Mouse (Mus musculus) embryonic facial prominence, embryonic 11.5 days (tissue): Measurements from ENCODE around the gene Ttc27. TPM values are rescaled to one million over a fixed set of nuclear protein-coding genes. Genes with fewer than 3 reads are reported as not detected.

ENCODE experiments used
- ATAC-seq: fragments of 200-750 bp; cut with Nextera tagmentation; replicated peaks from 2 replicates; pipeline ENCODE4 v1.8.0; 2017; ENCODE audit warnings: low read depth; ENCODE audit not compliant: insufficient number of reproducible peaks, low FRiP score, low TSS enrichment
- DNase-seq: peaks from one replicate; pipeline ENCODE4 v3.0.0-alpha.2; 2015; ENCODE audit warnings: low spot score
- H3K27ac ChIP-seq: fragments of 300-500 bp; sonication (generic); replicated peaks from 2 replicates; pipeline ENCODE4 v1.5.1; 2014; ENCODE audit warnings: mild to moderate bottlenecking, low read depth, low read length, control low read depth
- H3K27me3 ChIP-seq: fragments of 300-500 bp; sonication (generic); 2 replicates; pipeline ENCODE4 v1.6.1; 2014; ENCODE audit warnings: mild to moderate bottlenecking, low read length, moderate library complexity, mixed read lengths; ENCODE audit not compliant: control insufficient read depth, insufficient read depth
- H3K36me3 ChIP-seq: fragments of 300-500 bp; sonication (generic); replicated peaks from 2 replicates; pipeline ENCODE4 v1.6.1; 2014; ENCODE audit warnings: low read depth, mild to moderate bottlenecking, low read length, moderate library complexity, mixed read lengths; ENCODE audit not compliant: control insufficient read depth, insufficient read depth
- H3K4me1 ChIP-seq: fragments of 300-500 bp; sonication (generic); 2 replicates; pipeline ENCODE4 v1.6.1; 2014; ENCODE audit warnings: low read length, mixed read lengths; ENCODE audit not compliant: control insufficient read depth, insufficient read depth
- H3K4me2 ChIP-seq: fragments of 300-500 bp; sonication (generic); 2 replicates; pipeline ENCODE4 v1.6.1; 2014; ENCODE audit warnings: low read depth, mild to moderate bottlenecking, control low read depth, low read length, moderate library complexity
- H3K4me3 ChIP-seq: fragments of 300-500 bp; sonication (generic); 2 replicates; pipeline ENCODE4 v1.5.1; 2014; ENCODE audit warnings: low read depth, low read length, control low read depth
- H3K9ac ChIP-seq: fragments of 300-500 bp; sonication (generic); replicated peaks from 2 replicates; pipeline ENCODE4 v1.6.1; 2014; ENCODE audit warnings: mild to moderate bottlenecking, control low read depth, low read length
- H3K9me3 ChIP-seq: fragments of 300-500 bp; sonication (generic); replicated peaks from 2 replicates; pipeline ENCODE4 v1.6.1; 2016; ENCODE audit warnings: mild to moderate bottlenecking, low read length, inconsistent platforms, mixed read lengths; ENCODE audit not compliant: control insufficient read depth
- WGBS: fragments of 180-500 bp; shearing (Covaris S2); extraction: QIAGEN DNeasy Blood & Tissue Kit; methylation state at CpG from one replicate; pipeline ENCODE4 v1.1.7; 2014; 5-methylcytosine and 5-hydroxymethylcytosine counted together
- polyA plus RNA-seq: library from polyadenylated mRNA; unstranded; fragments of >200 nt; fragmentation: Nextera tagmentation; extraction: Ambion mirVana; gene quantifications from 2 replicates; pipeline ENCODE4 v1.2.1, GENCODE M21; 2014

Ttc27 gene
- polyA plus RNA-seq, 1 experiment from 2014 or later: 35.4 TPM

- no peak for DNase-seq
- Histone ChIP-seq H3K27me3 (no peaks in the 10 kb centered on the region), H3K9me3 (no peaks in the 10 kb centered on the region), H3K27ac (no peak overlapping the region), H3K4me1 (no peaks in the 10 kb centered on the region), H3K4me3 (no peak overlapping the region), H3K4me2 (no peak overlapping the region), H3K9ac (no peak overlapping the region), H3K36me3 (no peaks in the 10 kb centered on the region)
- no peak for ATAC-seq
- 83% methylated on average over 5 of the region's 5 CpGs for WGBS
Measured at GRCm38 (mm10) chr17:74753628-74754104, 36.1 kb downstream of the Ttc27 start.

- Histone ChIP-seq H3K9me3 (no peaks in the 10 kb centered on the region), H3K4me2 (no peak overlapping the region), H3K27ac (no peak overlapping the region), H3K4me1 (no peaks in the 10 kb centered on the region), H3K4me3 (no peak overlapping the region), H3K9ac (no peak overlapping the region), H3K36me3 (no peaks in the 10 kb centered on the region), H3K27me3 (no peaks in the 10 kb centered on the region)
- DNase-seq: no peak
- 90% methylated on average over 11 of the region's 11 CpGs for WGBS
- ATAC-seq: no peak
Measured at GRCm38 (mm10) chr17:74754369-74755118, 37.0 kb downstream of the Ttc27 start.

- ATAC-seq (no peak), DNase-seq (no peak)
- Histone ChIP-seq H3K36me3 (no peaks in the 10 kb centered on the region), H3K9ac (no peak overlapping the region), H3K27me3 (no peaks in the 10 kb centered on the region), H3K27ac (no peak overlapping the region), H3K4me3 (no peak overlapping the region), H3K4me2 (no peak overlapping the region), H3K4me1 (no peaks in the 10 kb centered on the region), H3K9me3 (no peaks in the 10 kb centered on the region)
- 83% methylated on average over 9 of the region's 9 CpGs for WGBS
Measured at GRCm38 (mm10) chr17:74769390-74769811, 51.9 kb downstream of the Ttc27 start.

GRCm38 (mm10) chr17:74772364-74772763, 54.8 kb downstream of the Ttc27 start:
- H3K4me2 ChIP-seq: no peak overlapping the region
- DNase-seq: no peak
- H3K9ac ChIP-seq: no peak overlapping the region
- no peaks in the 10 kb centered on the region for H3K27me3 ChIP-seq
- ATAC-seq: no peak
- WGBS: 89% methylated on average over 4 of the region's 4 CpGs
- H3K36me3 ChIP-seq: no peaks in the 10 kb centered on the region
- H3K4me1 ChIP-seq: no peaks in the 10 kb centered on the region
- H3K4me3 ChIP-seq: no peak overlapping the region
- no peaks in the 10 kb centered on the region for H3K9me3 ChIP-seq
- H3K27ac ChIP-seq: no peak overlapping the region

GRCm38 (mm10) chr17:74773556-74773955, 56.0 kb downstream of the Ttc27 start:
- H3K27me3 ChIP-seq: no peaks in the 10 kb centered on the region
- no peak for ATAC-seq
- H3K9me3 ChIP-seq: no peaks in the 10 kb centered on the region
- H3K9ac ChIP-seq: no peak overlapping the region
- H3K27ac ChIP-seq: no peak overlapping the region
- DNase-seq: no peak
- H3K36me3 ChIP-seq: no peaks in the 10 kb centered on the region
- no peak overlapping the region for H3K4me2 ChIP-seq
- whole genome bisulfite sequencing: 62% methylated on average over 5 of the region's 5 CpGs
- no peak overlapping the region for H3K4me3 ChIP-seq
- H3K4me1 ChIP-seq: no peaks in the 10 kb centered on the region

GRCm38 (mm10) chr17:74780133-74780532, 62.6 kb downstream of the Ttc27 start:
- 90% methylated on average over 4 of the region's 4 CpGs for WGBS
- no peak for DNase-seq
- H3K9ac ChIP-seq: no peak overlapping the region
- H3K4me3 ChIP-seq: no peak overlapping the region
- H3K4me1 ChIP-seq: no peaks in the 10 kb centered on the region
- H3K9me3 ChIP-seq: no peaks in the 10 kb centered on the region
- no peak overlapping the region for H3K27ac ChIP-seq
- no peak overlapping the region for H3K4me2 ChIP-seq
- H3K27me3 ChIP-seq: no peaks in the 10 kb centered on the region
- no peaks in the 10 kb centered on the region for H3K36me3 ChIP-seq
- ATAC-seq: no peak

GRCm38 (mm10) chr17:74780627-74781026, 63.1 kb downstream of the Ttc27 start:
- Histone ChIP-seq H3K27ac (no peak overlapping the region), H3K4me1 (no peaks in the 10 kb centered on the region), H3K4me3 (no peak overlapping the region), H3K9me3 (no peaks in the 10 kb centered on the region), H3K36me3 (no peaks in the 10 kb centered on the region), H3K4me2 (no peak overlapping the region), H3K27me3 (no peaks in the 10 kb centered on the region), H3K9ac (no peak overlapping the region)
- DNase-seq: no peak
- ATAC-seq: no peak
- WGBS: 86% methylated on average over 9 of the region's 9 CpGs

- ATAC-seq (no peak), DNase-seq (no peak)
- no peaks in the 10 kb centered on the region for H3K9me3 ChIP-seq
- H3K27ac ChIP-seq: no peak overlapping the region
- no peaks in the 10 kb centered on the region for H3K36me3 ChIP-seq
- no peaks in the 10 kb centered on the region for H3K27me3 ChIP-seq
- H3K4me2 ChIP-seq: no peak overlapping the region
- no peak overlapping the region for H3K4me3 ChIP-seq
- no peaks in the 10 kb centered on the region for H3K4me1 ChIP-seq
- H3K9ac ChIP-seq: no peak overlapping the region
Measured at GRCm38 (mm10) chr17:74781911-74782310, 64.4 kb downstream of the Ttc27 start.
